Mouse (Mus musculus) hindbrain, embryonic 11.5 days (tissue): ENCODE measurements around the gene Tom1l2. TPM values are rescaled to one million over a fixed set of nuclear protein-coding genes. Genes with fewer than 3 reads are reported as not detected.

Experiments used
- ATAC-seq: fragments of 200-750 bp; cut with Nextera tagmentation; 2 replicates; pipeline ENCODE4 v1.8.0; 2017; ENCODE audit warnings: mild to moderate bottlenecking, moderate TSS enrichment, moderate library complexity; ENCODE audit not compliant: low FRiP score
- DNase-seq: peaks from one replicate; pipeline ENCODE4 v3.0.0-alpha.2; 2015; ENCODE audit warnings: low spot score
- H3K27ac ChIP-seq: fragments of 300-500 bp; sonication (generic); 2 replicates; pipeline ENCODE4 v1.5.1; 2014; ENCODE audit warnings: mild to moderate bottlenecking, low read depth, low read length
- H3K27me3 ChIP-seq: fragments of 300-500 bp; sonication (generic); 2 replicates; pipeline ENCODE4 v1.6.1; 2014; ENCODE audit warnings: mild to moderate bottlenecking, low read length, moderate library complexity, mixed read lengths; ENCODE audit not compliant: control insufficient read depth, insufficient read depth
- H3K36me3 ChIP-seq: fragments of 300-500 bp; sonication (generic); 2 replicates; pipeline ENCODE4 v1.6.1; 2014; ENCODE audit warnings: mild to moderate bottlenecking, low read length, moderate library complexity, mixed read lengths; ENCODE audit not compliant: control insufficient read depth, insufficient read depth
- H3K4me1 ChIP-seq: fragments of 300-500 bp; sonication (generic); replicated peaks from 2 replicates; pipeline ENCODE4 v1.6.1; 2014; ENCODE audit warnings: low read length, mixed read lengths; ENCODE audit not compliant: control insufficient read depth, insufficient read depth
- H3K4me2 ChIP-seq: fragments of 300-500 bp; sonication (generic); replicated peaks from 2 replicates; pipeline ENCODE4 v1.6.1; 2014; ENCODE audit warnings: mild to moderate bottlenecking, low read depth, low read length
- H3K4me3 ChIP-seq: fragments of 300-500 bp; sonication (generic); 2 replicates; pipeline ENCODE4 v1.5.1; 2014; ENCODE audit warnings: low read depth, low read length
- H3K9ac ChIP-seq: fragments of 300-500 bp; sonication (generic); 2 replicates; pipeline ENCODE4 v1.6.1; 2014; ENCODE audit warnings: low read depth, low read length
- H3K9me3 ChIP-seq: fragments of 300-500 bp; sonication (generic); 2 replicates; pipeline ENCODE4 v1.6.1; 2016; ENCODE audit warnings: low read length; ENCODE audit not compliant: control insufficient read depth
- WGBS: fragments of 180-500 bp; shearing (Covaris S2); extraction: QIAGEN DNeasy Blood & Tissue Kit; methylation state at CpG from one replicate; pipeline ENCODE4 v1.1.7; 2014; 5-methylcytosine and 5-hydroxymethylcytosine counted together
- polyA plus RNA-seq: library from polyadenylated mRNA; unstranded; fragments of >200 nt; fragmentation: Nextera tagmentation; extraction: Ambion mirVana; gene quantifications from 2 replicates; pipeline ENCODE4 v1.2.1, GENCODE M21; 2014

Tom1l2 gene
- polyA plus RNA-seq, 1 experiment from 2014 or later: 13.9 TPM

DNA sequence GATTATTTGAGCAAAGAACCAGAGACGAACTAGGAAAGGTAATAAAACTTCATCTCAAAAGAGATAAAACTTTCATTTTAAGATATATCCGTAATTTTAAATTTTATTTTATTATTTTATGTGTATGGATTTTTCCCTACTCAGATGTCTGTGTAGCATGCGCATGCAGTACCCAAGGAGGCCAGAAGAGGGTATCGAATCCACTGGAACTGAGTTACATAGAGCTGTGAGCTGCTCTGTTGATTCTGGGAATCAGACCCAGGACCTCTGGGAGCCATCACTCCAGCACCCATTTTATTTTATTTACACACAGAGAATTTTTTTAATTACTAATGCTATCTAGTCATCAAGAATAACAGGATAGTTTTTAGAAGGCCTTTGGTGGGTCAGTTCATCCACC lies 45.9 kb downstream of the Tom1l2 start:
- no peaks in the 10 kb centered on the region for H3K9me3 ChIP-seq
- peaks cover 11% of the 10 kb centered on the region; the same call in 1 of the 2 replicates for H3K4me1 ChIP-seq
- H3K4me3 ChIP-seq: no peak overlapping the region
- H3K27me3 ChIP-seq: no peaks in the 10 kb centered on the region
- ATAC-seq: no peak
- H3K9ac ChIP-seq: no peak overlapping the region
- 53% methylated on average over 4 of the region's 4 CpGs for WGBS
- H3K27ac ChIP-seq: no peak overlapping the region
- H3K36me3 ChIP-seq: no peaks in the 10 kb centered on the region
- no peak overlapping the region for H3K4me2 ChIP-seq
- peak; percentile 63 for DNase-seq

- Histone ChIP-seq H3K4me1 (0 out of 2 replicates have a peak, but pooled peaks cover 2% of the 10 kb centered on the region), H3K27me3 (no peaks in the 10 kb centered on the region), H3K36me3 (no peaks in the 10 kb centered on the region), H3K9ac (no peak overlapping the region), H3K9me3 (no peaks in the 10 kb centered on the region), H3K4me3 (no peak overlapping the region), H3K27ac (no peak overlapping the region), H3K4me2 (no peak overlapping the region)
- DNase-seq (no peak), ATAC-seq (no peak)
- 60% methylated on average over 4 of the region's 4 CpGs for WGBS
Measured at GRCm38 (mm10) chr11:60305611-60306010, 47.1 kb downstream of the Tom1l2 start.

- 0 out of 2 replicates have a peak, but pooled peaks cover 2% of the 10 kb centered on the region for H3K4me1 ChIP-seq
- no peak overlapping the region for H3K9ac ChIP-seq
- H3K9me3 ChIP-seq: no peaks in the 10 kb centered on the region
- no peaks in the 10 kb centered on the region for H3K27me3 ChIP-seq
- 86% methylated on average over 2 of the region's 2 CpGs for WGBS
- H3K27ac ChIP-seq: no peak overlapping the region; the same call in 1 of the 2 replicates
- H3K36me3 ChIP-seq: no peaks in the 10 kb centered on the region
- no peak for ATAC-seq
- H3K4me2 ChIP-seq: no peak overlapping the region
- DNase-seq: no peak
- H3K4me3 ChIP-seq: no peak overlapping the region
Measured at GRCm38 (mm10) chr11:60303497-60303896, 49.2 kb downstream of the Tom1l2 start.

DNA sequence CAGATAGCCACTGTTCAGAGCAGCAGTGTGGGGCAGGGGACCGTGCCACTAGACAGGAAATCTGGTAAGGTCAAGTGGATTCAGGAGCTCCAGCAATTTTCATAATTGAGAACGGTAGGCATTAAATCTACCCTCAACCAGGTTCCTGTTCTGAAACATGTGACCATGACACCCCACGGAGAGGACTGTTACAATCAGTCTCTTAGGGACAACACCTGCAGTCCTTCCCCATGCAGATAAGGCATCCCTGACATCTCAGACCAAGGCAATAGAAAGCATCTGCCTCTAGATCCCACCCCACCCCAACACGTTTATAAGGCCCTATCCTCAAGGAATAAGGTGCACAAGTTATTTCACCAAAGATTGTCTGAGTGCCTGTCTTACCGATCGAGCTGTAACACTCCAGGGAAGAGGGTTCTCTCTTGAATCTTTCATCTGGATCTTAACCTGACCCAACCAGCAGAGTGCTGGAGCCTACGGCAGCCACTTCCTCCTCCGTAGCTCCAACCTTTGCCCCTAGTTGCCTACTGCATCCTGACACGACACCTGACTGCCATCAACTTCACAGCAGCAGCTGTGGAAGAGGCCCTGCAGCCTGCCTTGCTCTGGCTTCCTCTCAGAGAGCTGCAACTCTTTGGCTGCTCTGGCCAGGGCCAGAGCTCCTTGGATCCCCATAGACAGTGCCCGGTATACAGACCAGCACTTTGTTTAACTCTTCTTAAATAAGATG lies 50.2 kb downstream of the Tom1l2 start:
- no peaks in the 10 kb centered on the region for H3K36me3 ChIP-seq
- H3K27ac ChIP-seq: 0 out of 2 replicates have a peak overlapping the region, but pooled peaks have one; percentile 18
- H3K9ac ChIP-seq: no peak overlapping the region
- no peak for DNase-seq
- H3K4me1 ChIP-seq: 0 out of 2 replicates have a peak, but pooled peaks cover 2% of the 10 kb centered on the region
- H3K4me3 ChIP-seq: no peak overlapping the region
- H3K9me3 ChIP-seq: no peaks in the 10 kb centered on the region
- 75% methylated on average over 10 of the region's 10 CpGs for WGBS
- H3K4me2 ChIP-seq: no peak overlapping the region
- no peak for ATAC-seq
- H3K27me3 ChIP-seq: no peaks in the 10 kb centered on the region

- no peak for DNase-seq
Measured at GRCm38 (mm10) chr11:60301588-60302208, 51.0 kb downstream of the Tom1l2 start.

DNA sequence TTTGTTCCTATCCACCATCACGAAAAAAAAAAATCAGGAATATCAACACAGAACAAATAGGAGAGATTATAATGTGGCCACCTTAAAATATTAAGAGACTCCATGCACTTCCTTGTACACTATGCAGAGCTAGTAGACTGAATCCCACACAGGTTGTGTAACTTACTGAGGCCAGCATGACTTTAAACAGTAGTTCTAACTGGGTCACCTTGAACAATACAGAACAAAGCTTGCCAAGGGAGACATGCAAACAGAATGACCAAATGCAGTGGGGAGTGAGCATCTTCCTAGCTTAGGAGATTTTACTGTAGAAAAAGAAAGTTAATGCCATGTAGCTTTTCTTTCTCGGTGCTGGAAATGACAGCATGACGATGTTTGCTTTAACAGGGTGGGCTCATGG lies 52.4 kb downstream of the Tom1l2 start:
- Histone ChIP-seq H3K4me1 (0 out of 2 replicates have a peak, but pooled peaks cover 2% of the 10 kb centered on the region), H3K36me3 (no peaks in the 10 kb centered on the region), H3K9ac (no peak overlapping the region), H3K4me2 (no peak overlapping the region), H3K27me3 (no peaks in the 10 kb centered on the region), H3K9me3 (no peaks in the 10 kb centered on the region), H3K4me3 (no peak overlapping the region), H3K27ac (no peak overlapping the region)
- DNase-seq (no peak), ATAC-seq (no peak)
- 87% methylated on average over 3 of the region's 3 CpGs for WGBS

More at GRCm38 (mm10) chr11:60301588-60302208, 51.0 kb downstream of the Tom1l2 start:
- Histone ChIP-seq H3K36me3 (no peaks in the 10 kb centered on the region), H3K9me3 (no peaks in the 10 kb centered on the region), H3K27me3 (no peaks in the 10 kb centered on the region), H3K27ac (peak overlapping the region; percentile 18), H3K4me1 (0 out of 2 replicates have a peak, but pooled peaks cover 2% of the 10 kb centered on the region), H3K9ac (no peak overlapping the region), H3K4me3 (no peak overlapping the region), H3K4me2 (no peak overlapping the region)
- WGBS: 35% methylated on average over 5 of the region's 5 CpGs
- ATAC-seq: no peak

DNA sequence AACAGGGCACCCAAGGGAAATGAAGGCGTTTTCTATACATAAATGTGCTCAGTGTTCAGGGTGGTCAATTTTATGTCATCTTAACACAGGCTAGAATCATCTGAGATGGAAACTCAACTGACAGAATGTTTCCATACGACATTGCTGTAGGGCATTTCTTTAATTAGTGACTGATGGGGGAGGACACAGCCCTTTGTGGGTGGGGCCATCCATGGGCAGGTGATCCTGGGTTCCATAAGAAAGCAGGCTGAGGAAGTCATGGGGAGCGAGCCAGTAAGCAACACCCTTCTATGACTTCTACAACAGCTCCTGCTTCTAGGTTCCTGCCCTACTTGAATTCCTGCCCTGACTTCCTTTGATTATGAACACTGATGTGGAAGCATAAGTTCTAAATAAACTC lies 54.9 kb downstream of the Tom1l2 start:
- Histone ChIP-seq H3K36me3 (no peaks in the 10 kb centered on the region), H3K9me3 (no peaks in the 10 kb centered on the region), H3K4me2 (no peak overlapping the region), H3K4me1 (peaks cover 10% of the 10 kb centered on the region), H3K27ac (no peak overlapping the region), H3K4me3 (no peak overlapping the region), H3K27me3 (no peaks in the 10 kb centered on the region), H3K9ac (no peak overlapping the region)
- WGBS: 81% methylated on average over 3 of the region's 3 CpGs
- ATAC-seq: no peak
- DNase-seq: no peak

DNA sequence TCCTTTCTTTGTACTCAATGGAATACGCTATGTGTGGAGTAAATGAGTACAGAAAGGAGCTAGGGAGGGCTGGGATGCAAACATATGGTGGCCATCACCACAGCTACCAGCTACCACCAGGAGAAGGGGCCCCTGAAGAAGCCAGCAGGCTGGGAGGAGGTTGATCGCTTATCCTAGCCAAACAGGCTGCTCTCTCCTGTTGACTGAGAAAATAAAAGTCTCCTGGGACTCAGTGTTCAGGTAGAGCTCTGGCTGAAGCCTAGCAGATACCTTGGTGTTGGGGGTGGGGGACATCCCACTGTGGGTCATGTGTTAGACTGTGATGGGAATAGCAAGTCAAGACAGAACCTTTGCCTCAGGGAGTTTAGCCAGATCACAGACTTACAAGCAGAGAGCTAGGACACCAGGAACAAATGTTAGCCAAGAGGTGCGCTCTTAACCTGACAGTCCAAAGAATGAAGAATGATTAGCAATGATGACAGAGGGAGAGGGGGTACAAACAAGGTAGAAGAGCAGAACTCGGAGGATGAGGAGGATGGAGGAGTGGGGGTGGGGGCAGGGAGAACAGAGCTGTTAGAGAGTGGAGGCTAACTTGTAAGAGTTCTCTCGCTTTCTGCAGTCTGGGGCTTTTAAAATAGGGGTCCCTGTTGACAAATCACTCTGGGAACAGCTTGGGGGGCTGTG lies 57.9 kb downstream of the Tom1l2 start:
- ATAC-seq (no peak), DNase-seq (no peak)
- Histone ChIP-seq H3K4me2 (no peak overlapping the region), H3K4me1 (peaks cover 10% of the 10 kb centered on the region), H3K9me3 (no peaks in the 10 kb centered on the region), H3K27me3 (no peaks in the 10 kb centered on the region), H3K27ac (peak overlapping the region; percentile 43), H3K4me3 (no peak overlapping the region), H3K36me3 (no peaks in the 10 kb centered on the region), H3K9ac (no peak overlapping the region)
- WGBS: 46% methylated on average over 5 of the region's 5 CpGs
